Mouse (Mus musculus) ES-Bruce4 (cell line): ENCODE measurements around the gene Hsd17b10. TPM values are rescaled to one million over a fixed set of nuclear protein-coding genes. Genes with fewer than 3 reads are reported as not detected.

Experiments
- H3K27ac ChIP-seq: 2 replicates; pipeline ENCODE4 v1.5.1; 2012; ENCODE audit warnings: low read length, inconsistent platforms; ENCODE audit not compliant: insufficient read depth
- H3K27me3 ChIP-seq: 2 replicates; pipeline ENCODE4 v1.6.1; 2012; ENCODE audit warnings: mild to moderate bottlenecking, low read length, inconsistent platforms; ENCODE audit not compliant: control insufficient read depth, poor library complexity, insufficient read depth, severe bottlenecking
- H3K36me3 ChIP-seq: 2 replicates; pipeline ENCODE4 v1.6.1; 2012; ENCODE audit warnings: inconsistent platforms, mild to moderate bottlenecking, low read length, moderate library complexity; ENCODE audit not compliant: control insufficient read depth, poor library complexity, insufficient read depth, severe bottlenecking
- H3K4me1 ChIP-seq: one replicate; pipeline ENCODE4 v1.8.1; 2011; ENCODE audit warnings: low read length; ENCODE audit not compliant: control insufficient read depth, insufficient read depth
- H3K4me3 ChIP-seq: 2 replicates; pipeline ENCODE4 v1.5.1; 2011; ENCODE audit warnings: low read depth, mild to moderate bottlenecking, low read length
- H3K9ac ChIP-seq: 2 replicates; pipeline ENCODE4 v1.6.1; 2012; ENCODE audit warnings: low read depth, mild to moderate bottlenecking, inconsistent platforms; ENCODE audit not compliant: poor library complexity, severe bottlenecking
- H3K9me3 ChIP-seq: replicated peaks from 2 replicates; pipeline ENCODE4 v1.6.1; 2012; ENCODE audit warnings: mild to moderate bottlenecking, low read length, inconsistent platforms; ENCODE audit not compliant: control insufficient read depth, poor library complexity, insufficient read depth, severe bottlenecking
- CTCF ChIP-seq: IDR thresholded peaks from one replicate; pipeline ENCODE4 v1.8.1; 2011; ENCODE audit warnings: low read depth, low read length
- EP300 ChIP-seq: IDR thresholded peaks from 2 replicates; pipeline ENCODE4 v1.6.1; 2011; ENCODE audit warnings: low read depth, low read length; ENCODE audit not compliant: insufficient read depth
- POLR2A ChIP-seq: IDR thresholded peaks from one replicate; pipeline ENCODE4 v1.8.1; 2011; ENCODE audit warnings: low read length; ENCODE audit not compliant: insufficient read depth
- polyA plus RNA-seq: library from polyadenylated mRNA; stranded (reverse); fragments of >200 nt; gene quantifications from 2 replicates; pipeline ENCODE4 v1.2.4, GENCODE M21; 2011; ENCODE audit warnings: low read depth; ENCODE audit not compliant: missing spikeins, insufficient read depth, insufficient read length

The Hsd17b10 gene
- polyA plus RNA-seq, result 75.1 and 79.5 TPM in 2 replicates

DNA sequence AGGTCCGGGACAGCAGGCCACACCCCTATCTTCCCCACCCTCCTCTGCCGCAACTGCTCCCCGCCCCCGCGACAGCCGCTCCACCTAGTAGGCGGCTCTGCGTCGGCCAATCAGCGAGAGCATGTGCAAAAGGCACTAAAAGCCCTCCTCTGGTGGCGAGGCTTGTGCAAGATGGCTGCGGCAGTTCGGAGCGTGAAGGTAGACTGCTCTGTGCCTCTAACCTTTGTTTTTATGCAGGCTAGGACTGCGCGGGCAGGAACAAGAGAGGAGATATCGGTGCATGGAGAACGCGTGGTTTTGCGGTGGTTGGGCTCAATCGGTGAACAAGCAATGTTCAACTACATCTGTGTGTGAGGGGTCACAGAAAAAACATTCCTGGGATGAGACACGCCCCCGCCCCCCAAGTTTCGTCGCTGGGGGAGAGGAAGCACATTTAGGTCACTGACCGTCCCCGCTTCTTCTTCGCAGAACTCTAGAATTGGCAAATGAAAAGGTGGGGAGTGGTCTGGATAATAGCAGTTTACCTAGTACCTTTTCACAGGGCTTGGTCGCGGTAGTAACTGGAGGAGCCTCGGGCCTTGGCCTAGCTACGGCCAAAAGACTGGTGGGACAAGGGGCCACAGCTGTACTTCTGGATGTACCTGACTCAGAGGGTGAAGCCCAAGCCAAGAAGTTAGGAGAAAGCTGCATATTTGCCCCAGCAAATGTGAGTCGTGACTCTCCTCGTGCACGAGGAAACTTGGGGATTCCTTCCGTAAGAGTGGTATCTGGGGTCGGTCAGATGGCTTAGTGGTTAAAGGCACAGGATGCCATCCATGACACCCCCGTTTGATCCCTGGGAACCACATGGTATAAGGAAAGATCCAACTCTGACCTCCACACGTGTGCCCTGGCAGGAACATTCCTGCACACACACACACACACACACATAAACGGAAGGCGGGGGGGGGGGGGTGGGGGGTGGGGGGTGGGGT, at the start of gene Hsd17b10:
Gene Hsd17b10, plus strand, starts transcription at position 109 of the 974 bp plus-strand sequence.
- Histone ChIP-seq H3K27me3 (no peaks in the 10 kb centered on the region), H3K36me3 (peaks cover 5% of the 10 kb centered on the region), H3K9me3 (no peaks in the 10 kb centered on the region), H3K27ac (peak within 1 kb of the TSS; percentile 87), H3K4me3 (peak within 1 kb of the TSS; percentile 100), H3K4me1 (no peaks in the 10 kb centered on the region), H3K9ac (peak within 1 kb of the TSS; percentile 81)
- no peak for TF ChIP-seq EP300
- no peak for TF ChIP-seq CTCF
- peak; percentile 79 for TF ChIP-seq POLR2A

DNA sequence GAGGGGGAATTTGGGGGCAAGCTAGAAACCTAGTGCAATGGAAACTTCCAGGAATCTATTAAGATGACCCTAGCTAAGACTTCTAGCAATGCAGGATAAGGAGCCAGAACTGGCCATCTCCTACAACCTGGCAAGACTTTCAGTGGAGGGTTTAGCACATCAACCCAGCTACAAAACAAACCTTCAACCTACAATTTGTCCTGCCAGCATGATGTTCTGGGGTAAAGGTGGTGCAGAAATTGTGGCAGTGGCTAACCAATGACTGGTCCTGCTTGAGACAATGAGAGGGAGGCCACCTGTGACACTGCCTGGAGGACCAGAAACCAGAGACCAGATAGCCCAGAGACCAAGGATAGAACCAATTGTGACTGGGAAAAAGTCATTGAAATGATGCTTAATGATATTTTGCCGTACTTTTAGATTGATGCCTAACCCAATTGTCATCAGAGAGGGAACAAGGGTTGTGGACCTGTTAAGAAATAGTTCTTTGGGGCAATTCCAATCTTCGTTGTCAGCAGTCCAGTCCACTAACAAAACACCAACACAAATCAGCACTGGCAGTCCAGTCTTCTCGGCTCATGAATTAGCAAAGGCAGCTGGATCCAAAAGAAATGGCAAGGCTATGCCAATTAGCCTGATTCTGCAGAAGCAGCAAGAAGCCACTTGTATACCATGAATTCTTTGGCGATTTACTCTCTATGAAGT, 2.5 kb upstream of the Hsd17b10 start:
- no peak overlapping the region for H3K27ac ChIP-seq
- H3K4me3 ChIP-seq, result no peak overlapping the region
- no peaks in the 10 kb centered on the region for H3K4me1 ChIP-seq
- TF ChIP-seq POLR2A (no peak), CTCF (no peak), EP300 (no peak)
- peaks cover 4% of the 10 kb centered on the region for H3K36me3 ChIP-seq
- no peaks in the 10 kb centered on the region for H3K27me3 ChIP-seq
- H3K9me3 ChIP-seq, result no peaks in the 10 kb centered on the region
- no peak overlapping the region for H3K9ac ChIP-seq

DNA sequence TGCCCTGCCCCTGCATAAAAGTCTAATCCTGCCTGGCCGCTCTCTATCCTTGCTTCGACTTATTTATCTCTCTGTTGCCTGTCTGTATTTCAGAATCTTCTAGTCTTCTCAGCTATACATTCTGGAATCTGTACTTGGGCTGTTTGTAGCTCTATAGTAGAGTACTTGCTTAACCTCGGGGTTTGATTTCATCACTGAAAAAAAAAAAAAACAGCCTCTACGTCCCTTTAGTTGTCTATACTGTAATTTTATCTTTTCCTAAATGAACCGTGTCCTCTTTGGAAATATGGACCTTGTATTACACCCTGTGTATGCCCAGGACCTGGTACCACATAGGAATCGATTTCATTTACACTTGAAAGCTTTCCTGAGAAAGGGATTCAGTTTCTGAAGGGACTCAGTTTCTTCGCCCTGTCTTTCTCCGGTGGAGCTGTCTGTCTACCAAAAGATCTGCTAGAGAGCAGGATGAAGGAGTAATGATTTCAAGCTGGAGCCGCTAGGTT, 412 bp upstream of the Hsd17b10 start:
- peaks cover 5% of the 10 kb centered on the region for H3K36me3 ChIP-seq
- H3K27me3 ChIP-seq, result no peaks in the 10 kb centered on the region
- H3K4me3 ChIP-seq, result peak overlapping the region; percentile 33; the same call in 1 of the 2 replicates
- peak overlapping the region; percentile 81; the same call in 1 of the 2 replicates for H3K9ac ChIP-seq
- no peak overlapping the region for H3K27ac ChIP-seq
- H3K9me3 ChIP-seq, result no peaks in the 10 kb centered on the region
- no peaks in the 10 kb centered on the region for H3K4me1 ChIP-seq
- TF ChIP-seq CTCF (no peak), EP300 (no peak), POLR2A (no peak)

DNA sequence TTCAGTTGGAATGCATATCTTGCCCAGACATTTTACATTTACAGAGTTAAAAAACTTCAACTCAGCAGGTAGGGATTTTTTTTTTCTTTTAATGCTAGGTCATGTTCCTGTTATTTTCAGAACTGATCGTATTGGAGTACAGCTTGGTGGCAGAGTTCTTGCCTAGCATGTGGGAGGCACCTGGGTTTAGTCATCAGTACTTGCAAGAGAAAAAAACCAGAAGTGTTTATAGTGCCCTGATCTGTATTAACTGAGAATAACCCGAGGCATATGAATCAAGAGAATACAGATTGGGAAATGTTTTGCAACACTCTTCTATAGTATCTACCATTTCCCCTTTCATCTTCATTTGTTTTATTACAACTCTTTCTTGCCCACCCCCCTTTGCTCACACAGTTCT, 1.2 kb downstream of the Hsd17b10 start:
- Histone ChIP-seq H3K36me3 (peaks cover 5% of the 10 kb centered on the region), H3K27ac (no peak overlapping the region), H3K4me3 (no peak overlapping the region), H3K27me3 (no peaks in the 10 kb centered on the region), H3K4me1 (no peaks in the 10 kb centered on the region), H3K9ac (no peak overlapping the region), H3K9me3 (no peaks in the 10 kb centered on the region)
- TF ChIP-seq POLR2A, result no peak
- no peak for TF ChIP-seq EP300
- TF ChIP-seq CTCF, result no peak

DNA sequence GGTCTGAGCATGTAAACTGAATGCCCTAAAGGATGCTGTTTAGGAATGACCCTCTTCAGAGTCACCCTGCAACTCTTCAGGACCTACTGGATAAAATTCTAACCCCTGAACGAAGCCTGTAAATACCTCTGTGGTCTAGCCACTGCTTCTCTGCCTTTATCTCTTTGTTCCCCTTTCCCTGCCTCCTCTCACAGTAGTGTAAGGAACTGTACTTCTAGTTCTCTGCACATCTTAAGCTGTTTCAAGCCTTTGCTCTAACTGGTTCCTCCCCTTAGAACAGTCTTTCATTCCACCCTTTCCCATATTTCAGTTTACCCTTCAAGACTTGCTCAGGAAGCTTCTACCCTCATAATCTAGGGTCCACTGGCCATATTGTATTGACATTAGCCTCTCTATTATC, 6.2 kb downstream of the Hsd17b10 start:
- no peak overlapping the region for H3K9ac ChIP-seq
- no peak overlapping the region for H3K27ac ChIP-seq
- H3K36me3 ChIP-seq, result peaks cover 5% of the 10 kb centered on the region
- no peak for TF ChIP-seq CTCF
- no peak for TF ChIP-seq EP300
- TF ChIP-seq POLR2A, result no peak
- no peaks in the 10 kb centered on the region for H3K4me1 ChIP-seq
- no peaks in the 10 kb centered on the region for H3K27me3 ChIP-seq
- no peaks in the 10 kb centered on the region for H3K9me3 ChIP-seq
- no peak overlapping the region for H3K4me3 ChIP-seq

DNA sequence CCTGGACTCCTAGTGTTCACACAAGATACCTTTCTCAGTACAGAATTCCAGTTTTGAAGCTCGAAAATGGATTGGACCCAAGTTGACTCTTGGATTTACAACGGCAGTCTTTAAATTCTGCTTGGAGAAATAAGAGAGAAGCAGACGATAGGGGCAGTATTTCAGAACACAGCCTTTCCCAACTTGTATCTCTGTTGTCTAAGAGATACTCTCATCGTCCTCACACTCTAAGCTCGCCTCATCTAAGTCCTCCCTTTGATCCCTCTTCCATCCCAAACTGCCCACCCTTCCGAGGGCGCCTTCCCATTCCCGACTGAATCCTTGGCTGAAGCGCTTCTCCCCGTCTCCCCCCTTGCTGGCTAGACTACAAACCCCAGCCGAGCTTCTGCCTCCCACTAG, 14.1 kb downstream of the Hsd17b10 start:
- H3K4me1 ChIP-seq, result no peaks in the 10 kb centered on the region
- no peaks in the 10 kb centered on the region for H3K27me3 ChIP-seq
- TF ChIP-seq POLR2A (no peak), EP300 (no peak), CTCF (no peak)

More for the DNA sequence above, 14.1 kb downstream of the Hsd17b10 start:
- peak overlapping the region; percentile 13; the same call in 1 of the 2 replicates for H3K27ac ChIP-seq
- no peaks in the 10 kb centered on the region for H3K36me3 ChIP-seq
- peak overlapping the region; percentile 72 for H3K9ac ChIP-seq
- no peaks in the 10 kb centered on the region for H3K9me3 ChIP-seq
- peak overlapping the region; percentile 89 for H3K4me3 ChIP-seq
